Mouse (Mus musculus) c-Kit-negative CD71-positive TER-119-positive erythroid progenitor cells, embryonic 14.5 days (primary cell): ENCODE measurements around the gene Prdm2.

Experiments
- DNase-seq: peaks from one replicate; pipeline ENCODE4 v3.0.0-alpha.2; 2013; ENCODE audit warnings: low read depth, low spot score

The Prdm2 gene

GRCm38 (mm10) chr4:143212341-143213174 is at the start of gene Prdm2:
Gene Prdm2 (minus strand): TSS chr4:143212995.
- peak; percentile 53 for DNase-seq

- DNase-seq = no peak
Measured at GRCm38 (mm10) chr4:143259718-143260349, 47.0 kb upstream of the Prdm2 start.

GRCm38 (mm10) chr4:143258517-143258916 is 45.7 kb upstream of the Prdm2 start:
- no peak for DNase-seq

GRCm38 (mm10) chr4:143257971-143258370 is 45.2 kb upstream of the Prdm2 start:
- no peak for DNase-seq

- DNase-seq = no peak
Measured at GRCm38 (mm10) chr4:143255541-143255940, 42.7 kb upstream of the Prdm2 start.

- no peak for DNase-seq
Measured at GRCm38 (mm10) chr4:143253356-143253755, 40.6 kb upstream of the Prdm2 start.

- DNase-seq = peak; percentile 19
Measured at GRCm38 (mm10) chr4:143248050-143248449, 35.3 kb upstream of the Prdm2 start.

- DNase-seq = no peak
Measured at GRCm38 (mm10) chr4:143241294-143241693, 28.5 kb upstream of the Prdm2 start.

- no peak for DNase-seq
Measured at GRCm38 (mm10) chr4:143239615-143240201, 26.9 kb upstream of the Prdm2 start.

- no peak for DNase-seq
Measured at GRCm38 (mm10) chr4:143239117-143239516, 26.3 kb upstream of the Prdm2 start.

GRCm38 (mm10) chr4:143238241-143239031 is 25.6 kb upstream of the Prdm2 start:
- DNase-seq = no peak

- no peak for DNase-seq
Measured at GRCm38 (mm10) chr4:143231790-143232422, 19.1 kb upstream of the Prdm2 start.

- no peak for DNase-seq
Measured at GRCm38 (mm10) chr4:143231110-143231509, 18.3 kb upstream of the Prdm2 start.

- DNase-seq = no peak
Measured at GRCm38 (mm10) chr4:143227976-143228375, 15.2 kb upstream of the Prdm2 start.

- DNase-seq = no peak
Measured at GRCm38 (mm10) chr4:143225886-143226285, 13.1 kb upstream of the Prdm2 start.

GRCm38 (mm10) chr4:143219316-143219751 is 6.5 kb upstream of the Prdm2 start:
- DNase-seq = no peak

GRCm38 (mm10) chr4:143218858-143219257 is 6.1 kb upstream of the Prdm2 start:
- DNase-seq = no peak

GRCm38 (mm10) chr4:143217189-143217588 is 4.4 kb upstream of the Prdm2 start:
- no peak for DNase-seq

- DNase-seq = no peak
Measured at GRCm38 (mm10) chr4:143214221-143214797, 1.5 kb upstream of the Prdm2 start.

- DNase-seq = no peak
Measured at GRCm38 (mm10) chr4:143213571-143213970, 776 bp upstream of the Prdm2 start.

- DNase-seq = no peak
Measured at GRCm38 (mm10) chr4:143213175-143213479, 332 bp upstream of the Prdm2 start.
